Mouse (Mus musculus) ovary, postnatal 10 days (tissue): ENCODE data around the gene Sccpdh.
"Not testable (repeated sequence)": the region's sequence is repeated elsewhere in the genome, so short reads cannot be mapped to it uniquely, and the experiment has no call there.

Source experiments
- DNase-seq: peaks from one replicate; pipeline ENCODE4 v3.0.0; 2022; ENCODE audit warnings: low spot score

Gene Sccpdh

DNA sequence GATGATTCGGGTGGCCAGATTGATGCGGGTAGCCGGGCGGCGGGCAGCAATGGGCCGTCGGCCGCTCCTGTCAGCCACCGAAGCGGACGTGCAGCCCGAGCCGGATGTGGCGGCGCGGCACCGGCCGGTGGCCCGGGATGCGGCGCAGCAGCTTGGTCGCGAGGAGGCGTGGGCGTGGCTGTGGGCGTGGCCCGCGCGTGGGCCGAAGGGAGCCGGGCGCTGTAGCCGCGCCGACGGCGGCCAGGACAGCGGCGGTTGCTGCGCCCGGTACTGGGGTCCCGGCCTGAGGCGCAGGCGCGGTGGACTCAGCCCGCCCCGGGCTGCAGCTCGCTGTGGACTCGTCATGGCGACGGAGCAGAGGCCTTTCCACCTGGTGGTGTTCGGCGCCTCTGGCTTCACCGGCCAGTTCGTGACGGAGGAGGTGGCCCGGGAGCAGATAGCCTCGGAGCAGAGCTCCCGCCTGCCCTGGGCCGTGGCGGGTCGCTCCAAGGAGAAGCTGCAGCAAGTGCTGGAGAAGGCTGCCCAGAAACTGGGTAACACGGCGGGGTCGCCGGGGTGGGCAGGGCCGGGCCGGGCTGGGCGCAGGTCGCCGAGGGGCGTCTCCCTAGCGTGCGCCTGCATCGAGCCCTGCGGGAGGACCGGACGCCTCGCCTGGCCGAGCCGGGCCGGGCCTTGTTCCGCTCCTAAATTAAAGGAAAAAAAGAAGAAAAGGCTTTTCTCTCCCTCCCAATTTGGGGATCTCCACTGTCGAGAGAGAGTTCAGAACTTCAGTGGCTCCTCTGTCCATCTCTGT is at the start of gene Sccpdh:
TSS of gene Sccpdh (plus strand) at position 198 of the 793 bp plus-strand sequence.
- peak; percentile 74 for DNase-seq

DNA sequence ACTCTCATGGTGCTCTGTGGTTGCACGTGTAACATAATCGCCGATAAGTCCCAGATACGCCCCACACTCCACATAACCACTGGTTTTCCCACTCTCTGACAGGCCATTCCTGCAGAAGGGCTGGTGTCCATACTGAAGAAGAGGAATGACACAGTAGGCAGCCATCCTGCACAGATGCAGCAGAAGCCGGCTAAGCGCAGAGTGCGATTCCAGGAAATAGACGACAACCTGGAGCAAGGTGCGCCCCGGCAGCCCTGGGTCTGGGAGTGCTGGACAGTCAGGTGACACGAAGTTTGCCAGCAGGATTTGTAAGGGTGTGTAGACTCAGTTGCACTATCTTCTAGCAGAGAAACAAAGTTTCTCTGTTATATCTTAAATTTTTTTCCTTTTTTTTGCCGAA is 45.3 kb upstream of the Sccpdh start:
- no peak for DNase-seq

GRCm38 (mm10) chr1:179623657-179624056 is 44.4 kb upstream of the Sccpdh start:
- no peak for DNase-seq

DNA sequence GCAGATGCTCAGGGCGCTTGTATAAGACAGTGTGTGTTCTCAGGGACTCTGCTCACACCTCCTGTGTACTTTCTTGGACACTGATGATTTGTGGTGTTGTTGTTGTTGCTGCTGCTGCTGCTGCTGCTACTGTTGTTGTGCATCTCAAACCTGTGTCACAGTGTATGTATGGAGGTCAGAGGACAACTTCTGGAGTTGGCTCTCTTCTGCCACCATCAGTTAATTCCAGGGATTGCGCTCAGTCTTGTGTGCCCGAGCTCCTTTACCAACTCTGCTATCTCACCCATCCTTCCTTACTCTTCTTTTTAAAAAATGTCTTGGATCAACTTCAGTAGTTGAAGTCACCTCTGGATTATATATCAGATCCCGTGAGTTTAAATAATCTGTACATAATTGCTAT is 43.7 kb upstream of the Sccpdh start:
- DNase-seq = no peak

DNA sequence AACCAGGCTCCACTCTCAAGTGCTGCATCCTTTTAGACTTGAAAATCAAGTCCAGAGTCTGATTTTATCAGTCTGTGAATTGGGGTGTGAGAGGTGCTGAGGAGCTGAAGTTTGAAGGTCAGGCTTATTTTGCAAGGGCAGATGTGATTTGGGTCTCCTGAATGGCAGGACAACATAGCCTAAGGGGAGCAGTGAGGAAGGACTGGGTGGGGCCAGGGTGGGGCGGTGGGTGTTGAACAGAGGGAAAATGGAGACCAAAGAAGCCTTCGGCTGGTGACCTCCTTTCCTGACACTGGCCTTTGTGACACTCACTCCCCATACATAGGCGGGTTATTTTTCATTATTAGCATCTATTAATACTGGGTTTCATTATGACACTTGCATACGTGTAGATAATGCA is 40.2 kb upstream of the Sccpdh start:
- DNase-seq = no peak

GRCm38 (mm10) chr1:179628438-179629106 is 39.4 kb upstream of the Sccpdh start:
- no peak for DNase-seq

- DNase-seq = no peak
These were observed 38.7 kb upstream of the Sccpdh start for GRCm38 (mm10) chr1:179629276-179629675.

DNA sequence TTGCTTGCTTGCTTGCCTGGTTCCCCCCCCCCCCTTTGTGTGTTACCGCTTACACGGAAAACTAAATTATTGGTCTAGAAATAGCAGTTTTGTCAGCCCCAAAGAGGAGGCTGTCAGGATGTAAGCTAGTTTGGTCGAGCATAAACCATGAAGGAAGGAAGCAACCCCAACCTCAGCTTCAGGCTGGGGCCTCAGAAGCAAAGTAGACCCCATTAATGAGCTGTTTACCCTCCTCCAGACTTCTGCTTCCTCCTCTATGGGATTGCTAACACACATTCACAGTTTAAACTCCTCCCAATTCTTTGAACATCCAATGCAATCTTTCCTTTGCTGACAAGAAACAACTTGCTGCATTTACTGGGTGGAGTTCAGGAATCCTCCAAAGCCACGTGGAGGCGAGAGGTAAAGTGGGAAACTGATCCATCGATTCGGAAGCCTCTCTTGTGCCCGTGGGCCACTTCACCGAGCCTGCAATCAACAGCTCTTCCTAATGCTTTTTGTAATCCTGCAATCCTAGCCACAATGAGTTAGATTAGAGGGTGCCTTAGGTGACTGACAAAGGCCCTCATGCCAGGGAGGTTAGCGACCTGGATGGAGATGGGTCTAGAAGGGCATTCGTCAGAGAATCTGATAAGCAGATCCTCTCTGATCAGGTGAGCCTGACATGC is 35.1 kb upstream of the Sccpdh start:
- no peak for DNase-seq

GRCm38 (mm10) chr1:179633414-179633752 is 34.6 kb upstream of the Sccpdh start:
- DNase-seq = no peak

- no peak for DNase-seq
These were observed 33.9 kb upstream of the Sccpdh start for GRCm38 (mm10) chr1:179634159-179634558.

DNA sequence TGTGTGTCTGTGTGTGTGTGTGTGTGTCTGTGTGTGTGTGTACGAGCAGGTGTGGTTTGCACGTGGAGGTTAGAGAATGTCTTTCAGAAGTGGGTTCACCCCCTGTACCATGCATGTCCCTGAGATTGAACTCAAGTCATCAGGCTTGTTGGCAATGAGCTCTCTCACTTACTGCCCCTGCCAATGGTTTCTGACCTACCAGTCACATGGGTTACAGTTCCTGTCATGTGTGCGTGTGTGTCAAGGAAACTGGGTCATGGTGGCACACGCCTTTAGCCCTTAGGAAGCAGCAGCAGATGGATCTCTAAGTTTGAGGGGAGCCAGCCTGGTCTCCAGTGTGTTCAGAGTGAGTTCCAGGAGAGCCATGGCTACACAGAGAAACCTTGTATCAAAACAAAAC is 25.3 kb upstream of the Sccpdh start:
- DNase-seq = no peak

DNA sequence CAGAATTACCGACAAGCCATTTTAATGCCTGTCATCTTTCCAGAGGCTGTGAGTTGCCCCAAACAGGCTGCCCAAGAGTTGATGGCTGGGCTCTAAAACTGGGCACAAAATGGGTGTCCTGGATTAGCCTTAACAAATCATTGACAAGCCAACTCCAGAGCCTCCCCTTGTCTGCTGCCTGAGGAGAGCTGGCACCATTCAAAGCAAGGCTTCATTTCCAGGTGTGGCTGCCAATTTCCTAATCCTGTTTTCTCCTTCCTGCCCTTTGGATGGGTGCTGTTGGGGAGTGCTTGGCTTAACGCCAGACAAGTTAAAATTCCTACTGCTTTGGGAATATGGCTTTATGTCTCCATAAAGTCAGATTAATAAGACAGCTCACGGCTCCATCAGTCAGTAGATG is 23.9 kb upstream of the Sccpdh start:
- DNase-seq = no peak

GRCm38 (mm10) chr1:179645101-179645979 is 22.7 kb upstream of the Sccpdh start:
- peak; percentile 57 for DNase-seq

- no peak for DNase-seq
These were observed 22.1 kb upstream of the Sccpdh start for GRCm38 (mm10) chr1:179645980-179646268.

GRCm38 (mm10) chr1:179648678-179649077 is 19.3 kb upstream of the Sccpdh start:
- not testable (repeated sequence) for DNase-seq

- DNase-seq = no peak
These were observed 18.7 kb upstream of the Sccpdh start for GRCm38 (mm10) chr1:179649324-179649723.

- no peak for DNase-seq
These were observed 17.7 kb upstream of the Sccpdh start for GRCm38 (mm10) chr1:179650284-179650683.

- no peak for DNase-seq
These were observed 16.8 kb upstream of the Sccpdh start for GRCm38 (mm10) chr1:179651224-179651623.

- DNase-seq = no peak
These were observed 4.9 kb upstream of the Sccpdh start for GRCm38 (mm10) chr1:179663065-179663464.

- DNase-seq = no peak
These were observed 3.6 kb upstream of the Sccpdh start for GRCm38 (mm10) chr1:179664309-179664930.

GRCm38 (mm10) chr1:179666971-179667370 is 1.0 kb upstream of the Sccpdh start:
- DNase-seq = no peak

- DNase-seq = no peak
These were observed 560 bp upstream of the Sccpdh start for GRCm38 (mm10) chr1:179667450-179667849.
